Mouse (Mus musculus) CH12.LX (cell line): ENCODE results near the gene Pde8b. TPM values are rescaled to one million over a fixed set of nuclear protein-coding genes. Genes with fewer than 3 reads are reported as not detected.

ENCODE experiments used
- DNase-seq: peaks from one replicate; pipeline ENCODE4 v3.0.0-alpha.2; 2013; ENCODE audit errors: extremely low read depth
- H3K27ac ChIP-seq: 2 replicates; pipeline ENCODE4 v1.5.1; 2012; ENCODE audit warnings: low read depth, mild to moderate bottlenecking, control low read depth, moderate library complexity; ENCODE audit not compliant: insufficient read depth
- H3K27me3 ChIP-seq: replicated peaks from 2 replicates; pipeline ENCODE3; 2012; ENCODE audit warnings: inconsistent platforms
- H3K36me3 ChIP-seq, 2 experiments: replicated peaks in 1 of 2; 2 replicates each; pipeline versions ENCODE3 to v1.6.1; 2012; ENCODE audit warnings: inconsistent platforms in 1 of 2, low read length in 1 of 2, mild to moderate bottlenecking in 1 of 2, mixed read lengths in 1 of 2, moderate library complexity in 1 of 2; ENCODE audit not compliant: control insufficient read depth in 1 of 2, insufficient read depth in 1 of 2
- H3K4me1 ChIP-seq, 2 experiments: 2 replicates each; pipeline ENCODE4 v1.6.1; 2012; ENCODE audit warnings: inconsistent platforms in 1 of 2, moderate library complexity in 1 of 2; ENCODE audit not compliant: insufficient read depth in 2 of 2, control insufficient read depth in 1 of 2
- H3K4me2 ChIP-seq: 2 replicates; pipeline ENCODE4 v1.6.1; 2012; ENCODE audit warnings: low read depth, mild to moderate bottlenecking, control low read depth; ENCODE audit not compliant: poor library complexity, insufficient read depth, severe bottlenecking
- H3K4me3 ChIP-seq, 3 experiments: fragments of 150-350 bp in 1 of 3; sonication (generic) in 1 of 3; replicated peaks in 1 of 3; 2 replicates each; pipeline versions ENCODE3 to v1.5.1; 2011 to 2012; ENCODE audit warnings: low read depth in 2 of 3, low read length in 2 of 3, mild to moderate bottlenecking in 2 of 3, moderate library complexity in 2 of 3, control low read depth in 1 of 3, improper control_type of control experiment in 1 of 3, inconsistent platforms in 1 of 3, mixed read lengths in 1 of 3; ENCODE audit not compliant: poor library complexity in 1 of 3
- H3K79me2 ChIP-seq: replicated peaks from 2 replicates; pipeline ENCODE4 v1.6.1; 2012; ENCODE audit warnings: mild to moderate bottlenecking, moderate library complexity; ENCODE audit not compliant: control insufficient read depth, poor library complexity, insufficient read depth, severe bottlenecking; ENCODE audit errors: extremely low read depth
- H3K9ac ChIP-seq: 2 replicates; pipeline ENCODE4 v1.6.1; 2012; ENCODE audit warnings: low read depth, mild to moderate bottlenecking, control low read depth, moderate library complexity; ENCODE audit not compliant: insufficient read depth
- H3K9me3 ChIP-seq: replicated peaks from 2 replicates; pipeline ENCODE3; 2012; ENCODE audit warnings: low read length, inconsistent platforms, mixed read lengths
- CHD1 ChIP-seq: IDR thresholded peaks from 2 replicates; pipeline ENCODE4 v1.6.1; 2012; ENCODE audit warnings: low read depth, low read length, improper control_type of control experiment, inconsistent platforms
- EP300 ChIP-seq: IDR thresholded peaks from 2 replicates; pipeline ENCODE4 v1.6.1; 2011; ENCODE audit warnings: low read length, improper control_type of control experiment
- HCFC1 ChIP-seq: IDR thresholded peaks from 2 replicates; pipeline ENCODE4 v1.6.1; 2012; ENCODE audit warnings: low read depth, mild to moderate bottlenecking, inconsistent platforms, low read length, improper control_type of control experiment
- IRF4 ChIP-seq: IDR thresholded peaks from 2 replicates; pipeline ENCODE4 v1.6.1; 2014; ENCODE audit warnings: low read depth, mild to moderate bottlenecking, inconsistent platforms, low read length, improper control_type of control experiment
- MAX ChIP-seq: IDR thresholded peaks from 2 replicates; pipeline ENCODE4 v1.6.1; 2011; ENCODE audit warnings: low read length, improper control_type of control experiment
- MAZ ChIP-seq: IDR thresholded peaks from 2 replicates; pipeline ENCODE4 v1.6.1; 2012; ENCODE audit warnings: low read depth, mild to moderate bottlenecking, inconsistent platforms, low read length, improper control_type of control experiment, moderate library complexity
- MEF2A ChIP-seq: IDR thresholded peaks from 2 replicates; pipeline ENCODE4 v1.6.1; 2014; ENCODE audit warnings: low read depth, mild to moderate bottlenecking, inconsistent platforms, low read length, improper control_type of control experiment, borderline replicate concordance
- MXI1 ChIP-seq: IDR thresholded peaks from 2 replicates; pipeline ENCODE4 v1.6.1; 2011; ENCODE audit warnings: mild to moderate bottlenecking, low read depth, low read length, improper control_type of control experiment
- MYC ChIP-seq: IDR thresholded peaks from 2 replicates; pipeline ENCODE4 v1.6.1; 2011; ENCODE audit warnings: low read depth, mild to moderate bottlenecking, improper control_type of control experiment, low read length
- POLR2A ChIP-seq: IDR thresholded peaks from 2 replicates; pipeline ENCODE4 v1.6.1; 2011; ENCODE audit warnings: low read depth, mild to moderate bottlenecking, improper control_type of control experiment, low read length
- POLR2AphosphoS2 ChIP-seq: IDR thresholded peaks from 2 replicates; pipeline ENCODE4 v1.6.1; 2011; ENCODE audit warnings: low read depth, low read length, improper control_type of control experiment
- ZC3H11A ChIP-seq: IDR thresholded peaks from 2 replicates; pipeline ENCODE4 v1.6.1; 2012; ENCODE audit warnings: low read depth, mild to moderate bottlenecking, inconsistent platforms, low read length, improper control_type of control experiment
- ZMIZ1 ChIP-seq: IDR thresholded peaks from 2 replicates; pipeline ENCODE4 v1.6.1; 2012; ENCODE audit warnings: low read depth, mild to moderate bottlenecking, inconsistent platforms, low read length, improper control_type of control experiment
- ZNF384 ChIP-seq: IDR thresholded peaks from 2 replicates; pipeline ENCODE4 v1.6.1; 2012; ENCODE audit warnings: low read depth, low read length, improper control_type of control experiment, inconsistent platforms
- dilution Hi-C: fragments of 300-500 bp; cut with MboI; formaldehyde crosslinking; loops from 2 replicates; pipeline ENCODE4 v1.14.3; 2020; ENCODE audit warnings: low sequenced_read_pairs; ENCODE audit not compliant: extremely low pct_unique_long_range_greater_than_20kb, extremely low pct_ligation_motif_present
- in situ Hi-C: fragments of 300-500 bp; cut with MboI; formaldehyde crosslinking; loops from 3 replicates; pipeline ENCODE4 v1.14.3; 2019; ENCODE audit warnings: low sequenced_read_pairs, low pct_ligation_motif_present, low pct_unique_long_range_greater_than_20kb, mixed read lengths
- polyA plus RNA-seq: library from polyadenylated mRNA; unstranded; fragments of >175 nt; gene quantifications from 2 replicates; pipeline ENCODE4 v1.2.1, GENCODE M21; 2012; ENCODE audit warnings: low read depth; ENCODE audit not compliant: insufficient read length
- total RNA-seq, 2 experiments: library from RNA; depleted of rRNA; stranded (reverse); fragments of 300-350 nt in 1 of 2; fragments of >200 nt in 1 of 2; gene quantifications; 2 replicates each; pipeline ENCODE4 v1.2.3; 2012 to 2014

Pde8b gene
- total and polyA plus RNA-seq, 3 experiments = 0.25 to 2.0 (median 0.93) TPM

GRCm38 (mm10) chr13:94976219-94977186, 273.6 kb downstream of the Pde8b start, which contains the start of gene Wdr41 (continued):
- peak; percentile 14; the same call in 1 of the 2 replicates for TF ChIP-seq MAZ

GRCm38 (mm10) chr13:94975828-94976218, 274.3 kb downstream of the Pde8b start:
- peaks cover 0 to 10% of the 10 kb centered on the region in 2 experiments for H3K36me3 ChIP-seq
- in situ Hi-C loops = no loop called here
- dilution Hi-C loops = no loop called here
- H3K79me2 ChIP-seq = no peaks in the 10 kb centered on the region
- H3K4me1 ChIP-seq = peaks cover 5 to 27% of the 10 kb centered on the region in 2 experiments; a peak in 3 of 4 replicates
- no peak for DNase-seq
- no peak for TF ChIP-seq IRF4
- no peak for TF ChIP-seq MYC
- TF ChIP-seq POLR2A = no peak
- TF ChIP-seq ZNF384 = no peak
- TF ChIP-seq HCFC1 = no peak
- TF ChIP-seq MEF2A = no peak
- TF ChIP-seq CHD1 = no peak
- TF ChIP-seq ZC3H11A = no peak
- TF ChIP-seq MAX = no peak
- no peak for TF ChIP-seq POLR2AphosphoS2
- TF ChIP-seq MXI1 = no peak
- no peak for TF ChIP-seq EP300
- no peak for TF ChIP-seq ZMIZ1
- TF ChIP-seq, all 38 proteins: peak for 0
- no peaks in the 10 kb centered on the region for H3K27me3 ChIP-seq
- H3K9ac ChIP-seq = no peak overlapping the region
- peak overlapping the region in 2 of 3 experiments; percentile 28 to 64 for H3K4me3 ChIP-seq
- H3K27ac ChIP-seq = no peak overlapping the region
- peak overlapping the region; percentile 26 for H3K4me2 ChIP-seq
- peaks cover 3% of the 10 kb centered on the region for H3K9me3 ChIP-seq

Other genes with a start within 250 kb of the Pde8b start
- gene Zbed3, start 73.3 kb upstream of the Pde8b start, total RNA-seq (2012; rRNA removed) = 6.2 and 8.2 TPM in 2 replicates
- 7.6 and 9.0 TPM in 2 replicates for gene Zbed3, start 73.3 kb upstream of the Pde8b start, total RNA-seq (2014; rRNA removed)
- 40.2 and 50.3 TPM in 2 replicates for gene Zbed3, start 73.3 kb upstream of the Pde8b start, polyA plus RNA-seq
- 49.1 and 65.4 TPM in 2 replicates for gene Aggf1, start 125.0 kb upstream of the Pde8b start, total RNA-seq (2012; rRNA removed)
- 47.3 and 52.0 TPM in 2 replicates for gene Aggf1, start 125.0 kb upstream of the Pde8b start, total RNA-seq (2014; rRNA removed)
- 68.6 and 73.4 TPM in 2 replicates for gene Aggf1, start 125.0 kb upstream of the Pde8b start, polyA plus RNA-seq
- gene Crhbp, start 194.6 kb upstream of the Pde8b start, total RNA-seq (2012; rRNA removed) = not detected in 2 replicates
- gene Crhbp, start 194.6 kb upstream of the Pde8b start, total RNA-seq (2014; rRNA removed) = not detected in 2 replicates
- not detected in 2 replicates for gene Crhbp, start 194.6 kb upstream of the Pde8b start, polyA plus RNA-seq
- not detected in 2 replicates for gene S100z, start 228.4 kb upstream of the Pde8b start, total RNA-seq (2012; rRNA removed)
- gene S100z, start 228.4 kb upstream of the Pde8b start, total RNA-seq (2014; rRNA removed) = not detected in 2 replicates
- not detected in 2 replicates for gene S100z, start 228.4 kb upstream of the Pde8b start, polyA plus RNA-seq